Comparison of ENCODE assay signal across 8 mouse cellular contexts in the genomic region with DNA sequence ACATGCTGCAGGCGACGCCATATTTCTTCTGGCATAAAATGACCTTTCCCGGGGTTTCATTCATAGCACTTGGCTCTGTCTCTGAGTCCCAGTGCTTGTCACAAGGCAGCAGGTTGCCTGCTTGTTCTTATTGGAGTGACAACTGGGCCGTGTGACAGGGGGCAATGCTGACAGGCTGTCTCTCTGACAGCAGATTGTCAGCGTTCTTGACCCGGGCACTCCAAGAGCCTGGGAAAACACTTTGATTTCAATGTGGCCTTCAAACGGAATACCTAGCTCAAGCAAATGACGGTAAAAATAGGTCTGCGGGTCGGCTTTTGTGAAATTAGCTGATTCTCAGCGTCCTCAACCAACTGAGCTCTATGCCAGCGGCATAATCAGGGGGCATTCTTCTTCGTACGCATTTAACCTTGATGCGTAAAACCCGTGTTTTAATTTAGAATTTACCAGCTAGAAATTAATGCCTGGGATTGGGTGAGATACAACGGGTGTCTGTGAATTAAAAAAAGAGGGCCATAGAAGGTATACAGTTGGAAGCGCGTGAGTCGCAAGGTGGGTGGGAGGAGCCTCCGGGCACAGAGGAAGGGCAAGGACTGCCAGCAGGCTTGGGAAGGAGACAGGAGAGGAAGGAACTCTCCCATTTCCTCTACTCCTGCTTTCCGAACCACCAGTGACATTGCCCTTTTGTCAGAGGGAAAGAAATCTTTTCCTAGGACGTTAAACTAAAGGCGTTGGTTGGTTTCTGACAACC. TPM values are rescaled to one million over a fixed set of nuclear protein-coding genes. Genes with fewer than 3 reads are reported as not detected.
DNase-seq lines count a peak whose midpoint lies in the region; ATAC-seq lines count a peak whose summit lies in the region.

No protein-coding gene starts in this region.

- H3K4me1 ChIP-seq in heart, embryonic 12.5 days (replicated peaks): peaks cover 38% of the 10 kb centered on the region
- H3K4me1 ChIP-seq in limb, embryonic 11.5 days (ENCODE audit: control insufficient read depth, insufficient read depth, low read length): peaks cover 18% of the 10 kb centered on the region

- H3K9ac ChIP-seq in heart, embryonic 12.5 days: peak overlapping the region; percentile 16; the same call in 1 of the 2 replicates
- no peak overlapping the region for H3K9ac ChIP-seq in limb, embryonic 11.5 days (ENCODE audit: low read length)

- peak overlapping the region; percentile 56 for H3K4me2 ChIP-seq in heart, embryonic 12.5 days
- H3K4me2 ChIP-seq in limb, embryonic 11.5 days (ENCODE audit: low read depth, severe bottlenecking): peak overlapping the region; percentile 4; the same call in 1 of the 2 replicates

- peak; percentile 46; the same call in 1 of the 2 replicates for ATAC-seq in heart, embryonic 12.5 days (ENCODE audit: insufficient number of reproducible peaks, low FRiP score)
- no peak for ATAC-seq in limb, embryonic 11.5 days (ENCODE audit: insufficient number of reproducible peaks, low FRiP score, low TSS enrichment, low read depth)

- no peaks in the 10 kb centered on the region for H3K27me3 ChIP-seq in heart, embryonic 12.5 days (replicated peaks)
- H3K27me3 ChIP-seq in limb, embryonic 11.5 days (ENCODE audit: control insufficient read depth, insufficient read depth, low read length): no peaks in the 10 kb centered on the region

- 32% methylated on average over 24 of the region's 24 CpGs for WGBS in heart, embryonic 12.5 days
- WGBS in limb, embryonic 11.5 days: 58% methylated on average over 24 of the region's 24 CpGs

- H3K9me3 ChIP-seq in heart, embryonic 12.5 days (replicated peaks): no peaks in the 10 kb centered on the region
- no peaks in the 10 kb centered on the region for H3K9me3 ChIP-seq in limb, embryonic 11.5 days (ENCODE audit: control insufficient read depth, low read length)

- H3K27ac ChIP-seq in heart, embryonic 12.5 days (ENCODE audit: poor library complexity, severe bottlenecking): peak overlapping the region; percentile 83
- H3K27ac ChIP-seq in limb, embryonic 11.5 days (replicated peaks; ENCODE audit: low read depth, low read length): no peak overlapping the region

- H3K4me3 ChIP-seq in heart, embryonic 12.5 days: peak overlapping the region; percentile 32
- no peak overlapping the region for H3K4me3 ChIP-seq in limb, embryonic 11.5 days (ENCODE audit: low read depth, low read length)

- peak; percentile 74 for DNase-seq in adrenal gland, adult 2 months
- DNase-seq in adrenal gland, postnatal 4 days (ENCODE audit: low spot score in 2 of 2): no peak
- DNase-seq in cerebellum, adult 18-20 months: peak; percentile 70 to 75
- no peak for DNase-seq in limb, embryonic 11.5 days (ENCODE audit: low spot score)
- no peak for DNase-seq in urinary bladder, adult 2 months (ENCODE audit: low spot score)
- DNase-seq in layer of hippocampus, adult 9-11 months: no peak
- no peak for DNase-seq in thymus, postnatal 36 days

- H3K36me3 ChIP-seq in heart, embryonic 12.5 days: no peaks in the 10 kb centered on the region
- H3K36me3 ChIP-seq in limb, embryonic 11.5 days (ENCODE audit: control insufficient read depth, insufficient read depth, low read length): no peaks in the 10 kb centered on the region

RNA-seq across cellular contexts. Expression of a gene that starts 13.7 kb away (rescaled TPM):
- total RNA-seq in adrenal gland, adult 2 months (2021): 10 to 100 TPM; 58.7 to 66.1 TPM
- polyA plus RNA-seq in adrenal gland, adult 2 months (2012; rRNA removed): 113 and 162 TPM in 2 replicates
- 10 to 100 TPM; 44.5 to 46.8 TPM for total RNA-seq in adrenal gland, postnatal 4 days (2021)
- 19.8 and 24.6 TPM in 2 replicates for polyA plus RNA-seq in heart, embryonic 12.5 days (2016; fragmentation: Nextera tagmentation; extraction: Ambion mirVana)
- 29.1 and 29.6 TPM in 2 replicates for polyA plus RNA-seq in limb, embryonic 11.5 days (2014; fragmentation: Nextera tagmentation; extraction: Ambion mirVana)
- polyA plus RNA-seq in urinary bladder, adult 2 months (2012; rRNA removed): 64.4 and 71.6 TPM in 2 replicates

RNA-seq across cellular contexts. Expression of a gene that starts 46.8 kb away (rescaled TPM):
- total RNA-seq in adrenal gland, adult 2 months (2021): 100 to 1,000 TPM; 125 to 139 TPM
- polyA plus RNA-seq in adrenal gland, adult 2 months (2012; rRNA removed): 1.8 and 2.1 TPM in 2 replicates
- 100 to 1,000 TPM; 213 to 250 TPM for total RNA-seq in adrenal gland, postnatal 4 days (2021)
- 166 and 167 TPM in 2 replicates for polyA plus RNA-seq in heart, embryonic 12.5 days (2016; fragmentation: Nextera tagmentation; extraction: Ambion mirVana)
- 415 and 416 TPM in 2 replicates for polyA plus RNA-seq in limb, embryonic 11.5 days (2014; fragmentation: Nextera tagmentation; extraction: Ambion mirVana)
- polyA plus RNA-seq in urinary bladder, adult 2 months (2012; rRNA removed): 118 and 150 TPM in 2 replicates

Comparison
In these comparisons a context has a peak if more than half of its experiments do, and no peak if none do; other contexts are left out.
1. DNase-seq: peak in adrenal gland, adult 2 months (single experiment) and cerebellum, adult 18-20 months (2 of 2); none in adrenal gland, postnatal 4 days (0 of 2), limb, embryonic 11.5 days (single experiment), urinary bladder, adult 2 months (single experiment), layer of hippocampus, adult 9-11 months (single experiment) and thymus, postnatal 36 days (0 of 2).
2. RNA of a gene that starts 46.8 kb away (polyA plus RNA-seq): 415 to 416 TPM in limb, embryonic 11.5 days, 166 to 167 TPM in heart, embryonic 12.5 days and 118 to 150 TPM in urinary bladder, adult 2 months; 1.8 to 2.1 TPM in adrenal gland, adult 2 months; every median in the first group is over 10 times any median in the second.